Mouse (Mus musculus) forebrain, postnatal 0 days (tissue): ENCODE measurements at regions not wholly inside any gene's neighbourhood (a gene's known extent, or its start where the extent isn't known, plus 50 kb on each side); places are given as distances from the start of the nearest gene placed in this dataset.
"Not testable (repeated sequence)": the region's sequence is repeated elsewhere in the genome, so short reads cannot be mapped to it uniquely, and the experiment has no call there.

ENCODE experiments used
- ATAC-seq: fragments of 200-750 bp; cut with Nextera tagmentation; 2 replicates; pipeline ENCODE4 v1.8.0; 2017; ENCODE audit warnings: mild to moderate bottlenecking, moderate library complexity
- DNase-seq: peaks from one replicate; pipeline ENCODE4 v3.0.0-alpha.2; 2015
- H3K27ac ChIP-seq: fragments of 300-500 bp; sonication (generic); 2 replicates; pipeline ENCODE4 v1.5.1; 2014; ENCODE audit warnings: low read depth, mild to moderate bottlenecking, antibody characterized with exemption, low read length, moderate library complexity, mixed read lengths
- H3K27me3 ChIP-seq: fragments of 300-500 bp; sonication (generic); 2 replicates; pipeline ENCODE4 v1.6.1; 2014; ENCODE audit warnings: mild to moderate bottlenecking, low read length, mixed read lengths; ENCODE audit not compliant: insufficient read depth
- H3K36me3 ChIP-seq: fragments of 300-500 bp; sonication (generic); 2 replicates; pipeline ENCODE4 v1.6.1; 2014; ENCODE audit warnings: mild to moderate bottlenecking, moderate library complexity; ENCODE audit not compliant: insufficient read depth
- H3K4me1 ChIP-seq: fragments of 300-500 bp; sonication (generic); 2 replicates; pipeline ENCODE4 v1.6.1; 2014; ENCODE audit warnings: antibody characterized with exemption; ENCODE audit not compliant: insufficient read depth
- H3K4me2 ChIP-seq: fragments of 300-500 bp; sonication (generic); 2 replicates; pipeline ENCODE4 v1.6.1; 2014; ENCODE audit warnings: low read depth, mild to moderate bottlenecking, moderate library complexity
- H3K4me3 ChIP-seq: fragments of 300-500 bp; sonication (generic); 2 replicates; pipeline ENCODE4 v1.5.1; 2014; ENCODE audit warnings: low read depth, low read length, mixed read lengths
- H3K9ac ChIP-seq: fragments of 300-500 bp; sonication (generic); 2 replicates; pipeline ENCODE4 v1.6.1; 2014; ENCODE audit warnings: mild to moderate bottlenecking
- H3K9me3 ChIP-seq: fragments of 300-500 bp; sonication (generic); 2 replicates; pipeline ENCODE4 v1.6.1; 2016; ENCODE audit warnings: low read length
- CTCF ChIP-seq: sonication (generic); IDR thresholded peaks from 2 replicates; pipeline ENCODE4 v1.5.1; 2016; ENCODE audit warnings: antibody characterized with exemption, control low read depth, low read depth
- WGBS: fragments of 180-500 bp; shearing (Covaris S2); extraction: QIAGEN DNeasy Blood & Tissue Kit; methylation state at CpG from one replicate; pipeline ENCODE4 v1.1.7; 2014; 5-methylcytosine and 5-hydroxymethylcytosine counted together

- Histone ChIP-seq H3K36me3 (no peaks in the 10 kb centered on the region), H3K27me3 (no peaks in the 10 kb centered on the region), H3K4me3 (no peak overlapping the region), H3K9me3 (0 out of 2 replicates have a peak, but pooled peaks cover 5% of the 10 kb centered on the region), H3K4me1 (no peaks in the 10 kb centered on the region), H3K27ac (no peak overlapping the region), H3K4me2 (no peak overlapping the region), H3K9ac (no peak overlapping the region)
- DNase-seq (no peak), ATAC-seq (no peak)
- TF ChIP-seq CTCF = no peak
- WGBS = 77% methylated on average over 3 of the region's 3 CpGs
These were observed 58.1 kb upstream of the Slc1a4 start for GRCm38 (mm10) chr11:20390622-20391021.

- H3K27ac ChIP-seq, H3K36me3 ChIP-seq, H3K9me3 ChIP-seq, H3K4me2 ChIP-seq, H3K27me3 ChIP-seq, DNase-seq, H3K9ac ChIP-seq, ATAC-seq, H3K4me3 ChIP-seq, H3K4me1 ChIP-seq: not testable (repeated sequence)
- 48% methylated on average over 3 of the region's 3 CpGs for WGBS
These were observed 60.8 kb upstream of the Slc1a4 start for GRCm38 (mm10) chr11:20393302-20393701.

- WGBS = 92% methylated on average over 3 of the region's 3 CpGs
- not testable (repeated sequence) for H3K27me3 ChIP-seq
These were observed 61.3 kb upstream of the Slc1a4 start for GRCm38 (mm10) chr11:20393807-20394206.

GRCm38 (mm10) chr11:20395848-20396203 lies 63.3 kb upstream of the Slc1a4 start:
- 0 out of 2 replicates have a peak, but pooled peaks cover 5% of the 10 kb centered on the region for H3K9me3 ChIP-seq
- H3K36me3 ChIP-seq = no peaks in the 10 kb centered on the region
- ATAC-seq (no peak), DNase-seq (no peak)
- H3K27ac ChIP-seq = no peak overlapping the region; the same call in 1 of the 2 replicates
- H3K27me3 ChIP-seq = no peaks in the 10 kb centered on the region
- TF ChIP-seq CTCF = no peak
- H3K9ac ChIP-seq = no peak overlapping the region
- WGBS = 72% methylated on average over 7 of the region's 7 CpGs
- H3K4me1 ChIP-seq = 0 out of 2 replicates have a peak, but pooled peaks cover 3% of the 10 kb centered on the region
- no peak overlapping the region for H3K4me2 ChIP-seq
- no peak overlapping the region for H3K4me3 ChIP-seq

More at GRCm38 (mm10) chr11:20393807-20394206, 61.3 kb upstream of the Slc1a4 start:
- not testable (repeated sequence) for DNase-seq, H3K36me3 ChIP-seq, H3K4me3 ChIP-seq, H3K9ac ChIP-seq, H3K4me2 ChIP-seq, H3K27ac ChIP-seq, H3K4me1 ChIP-seq, ATAC-seq, H3K9me3 ChIP-seq

- ATAC-seq = peak; percentile 79
- 0 out of 2 replicates have a peak, but pooled peaks cover 2% of the 10 kb centered on the region for H3K9me3 ChIP-seq
- 0 out of 2 replicates have a peak, but pooled peaks cover 3% of the 10 kb centered on the region for H3K4me1 ChIP-seq
- 53% methylated on average over 11 of the region's 11 CpGs for WGBS
- no peak overlapping the region; the same call in 1 of the 2 replicates for H3K27ac ChIP-seq
- no peak for TF ChIP-seq CTCF
- H3K9ac ChIP-seq = no peak overlapping the region
- DNase-seq = peak; percentile 61
- H3K27me3 ChIP-seq = no peaks in the 10 kb centered on the region
- no peak overlapping the region for H3K4me2 ChIP-seq
- no peak overlapping the region for H3K4me3 ChIP-seq
- no peaks in the 10 kb centered on the region for H3K36me3 ChIP-seq
These were observed 63.8 kb upstream of the Slc1a4 start for GRCm38 (mm10) chr11:20396204-20396848.

- no peak for TF ChIP-seq CTCF
- ATAC-seq = no peak
- H3K9ac ChIP-seq = no peak overlapping the region
- H3K27me3 ChIP-seq = no peaks in the 10 kb centered on the region
- no peak overlapping the region for H3K27ac ChIP-seq
- 39% methylated on average over 3 of the region's 3 CpGs for WGBS
- H3K9me3 ChIP-seq = no peaks in the 10 kb centered on the region
- H3K4me1 ChIP-seq = 0 out of 2 replicates have a peak, but pooled peaks cover 3% of the 10 kb centered on the region
- no peak overlapping the region for H3K4me2 ChIP-seq
- no peak overlapping the region for H3K4me3 ChIP-seq
- H3K36me3 ChIP-seq = no peaks in the 10 kb centered on the region
- DNase-seq = peak; percentile 36
These were observed 64.4 kb upstream of the Slc1a4 start for GRCm38 (mm10) chr11:20396884-20397283.

- Histone ChIP-seq H3K27me3 (no peaks in the 10 kb centered on the region), H3K4me2 (peak overlapping the region; percentile 52), H3K4me3 (peak overlapping the region; percentile 33), H3K27ac (no peak overlapping the region; the same call in 1 of the 2 replicates), H3K36me3 (no peaks in the 10 kb centered on the region), H3K9ac (0 out of 2 replicates have a peak overlapping the region, but pooled peaks have one; percentile 19), H3K4me1 (0 out of 2 replicates have a peak, but pooled peaks cover 3% of the 10 kb centered on the region), H3K9me3 (no peaks in the 10 kb centered on the region)
- DNase-seq (peak; percentile 92), ATAC-seq (peak; percentile 94)
- TF ChIP-seq CTCF = peak; percentile 93
- WGBS = 4% methylated on average over 32 of the region's 32 CpGs
These were observed 68.1 kb upstream of the Slc1a4 start for GRCm38 (mm10) chr11:20400302-20401234.
